Mouse (Mus musculus) effector memory CD4-positive, alpha-beta T cell, adult 7 months (primary cell): ENCODE measurements around the gene Drd4. TPM values are rescaled to one million over a fixed set of nuclear protein-coding genes. Genes with fewer than 3 reads are reported as not detected.

Source experiments
- polyA plus RNA-seq: library from polyadenylated mRNA; unstranded; fragments of 100-300 nt; shearing (Covaris generic); gene quantifications from one replicate; pipeline ENCODE4 v1.2.1, GENCODE M21; 2017

Drd4 gene
- polyA plus RNA-seq = not detected

GRCm38 (mm10) chr7:141291921-141292582 is at the start of gene Drd4:
TSS of gene Drd4 (plus strand) at chr7:141292006.

DNA sequence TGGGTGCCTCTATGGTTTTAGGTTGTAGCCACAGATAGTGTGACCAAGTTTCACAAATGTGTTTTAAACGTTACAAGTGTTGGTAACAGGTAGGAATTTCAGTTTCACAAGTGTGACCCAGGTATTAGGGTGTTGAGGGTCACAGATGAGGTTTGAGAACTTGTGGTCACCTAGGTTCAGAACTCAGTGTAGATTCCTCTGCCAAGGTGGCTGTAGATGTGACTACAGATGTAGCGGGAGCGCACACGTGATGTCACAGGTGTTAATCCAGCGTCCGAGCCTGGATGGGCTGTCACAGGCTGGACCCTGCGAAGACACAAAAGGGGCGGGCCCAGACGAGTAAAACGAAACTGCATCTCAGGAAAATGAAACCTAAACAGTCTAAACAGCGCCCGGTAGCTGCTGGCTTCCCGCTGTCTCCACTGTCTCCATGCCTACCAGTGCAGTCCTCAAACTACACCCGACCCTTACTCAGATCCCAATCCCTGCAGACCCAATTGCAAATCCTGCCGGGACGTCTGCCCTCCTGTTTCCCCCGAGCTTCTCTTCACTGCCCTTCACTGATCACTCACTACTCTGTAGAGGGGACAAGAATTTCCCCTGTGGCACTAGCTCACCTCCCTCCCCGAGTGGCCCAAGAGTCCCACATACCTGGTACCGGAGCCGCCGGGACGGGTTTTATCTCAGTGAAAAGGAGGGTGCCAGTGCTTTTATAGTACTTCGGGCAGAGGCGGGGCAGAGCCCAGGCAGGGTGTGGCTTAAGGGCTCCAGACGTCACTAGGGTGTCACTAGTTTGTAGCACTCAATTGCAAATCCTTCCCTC is 25.9 kb upstream of the Drd4 start, which contains the start of gene Irf7:
TSS of gene Irf7 (minus strand) at position 743 of the 823 bp plus-strand sequence.

DNA sequence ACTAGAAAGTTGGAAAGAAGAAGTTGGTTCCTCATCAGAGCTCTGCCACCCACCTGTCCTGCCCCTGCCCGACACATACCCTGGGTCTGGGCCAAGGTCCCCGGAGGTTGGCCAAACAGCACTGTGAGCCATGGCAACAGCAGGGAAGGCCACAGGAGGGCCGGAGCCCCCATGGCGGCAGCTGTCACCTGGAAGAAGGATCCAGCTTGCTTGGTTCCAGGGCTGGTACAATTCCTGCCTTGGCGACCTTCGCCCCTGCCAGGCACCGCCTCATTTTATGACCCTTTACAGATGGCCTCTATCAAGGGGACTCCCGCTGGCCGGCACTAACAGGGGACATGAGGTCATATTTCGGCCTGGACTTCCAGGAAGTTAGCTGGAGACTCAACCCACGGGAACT is 15.3 kb upstream of the Drd4 start, which contains the start of gene Cdhr5:
TSS of gene Cdhr5 (minus strand) at position 241 of the 400 bp plus-strand sequence.

GRCm38 (mm10) chr7:141278766-141279590 is 12.8 kb upstream of the Drd4 start, which contains the start of gene Sct:
TSS of gene Sct (minus strand) at chr7:141279133.

DNA sequence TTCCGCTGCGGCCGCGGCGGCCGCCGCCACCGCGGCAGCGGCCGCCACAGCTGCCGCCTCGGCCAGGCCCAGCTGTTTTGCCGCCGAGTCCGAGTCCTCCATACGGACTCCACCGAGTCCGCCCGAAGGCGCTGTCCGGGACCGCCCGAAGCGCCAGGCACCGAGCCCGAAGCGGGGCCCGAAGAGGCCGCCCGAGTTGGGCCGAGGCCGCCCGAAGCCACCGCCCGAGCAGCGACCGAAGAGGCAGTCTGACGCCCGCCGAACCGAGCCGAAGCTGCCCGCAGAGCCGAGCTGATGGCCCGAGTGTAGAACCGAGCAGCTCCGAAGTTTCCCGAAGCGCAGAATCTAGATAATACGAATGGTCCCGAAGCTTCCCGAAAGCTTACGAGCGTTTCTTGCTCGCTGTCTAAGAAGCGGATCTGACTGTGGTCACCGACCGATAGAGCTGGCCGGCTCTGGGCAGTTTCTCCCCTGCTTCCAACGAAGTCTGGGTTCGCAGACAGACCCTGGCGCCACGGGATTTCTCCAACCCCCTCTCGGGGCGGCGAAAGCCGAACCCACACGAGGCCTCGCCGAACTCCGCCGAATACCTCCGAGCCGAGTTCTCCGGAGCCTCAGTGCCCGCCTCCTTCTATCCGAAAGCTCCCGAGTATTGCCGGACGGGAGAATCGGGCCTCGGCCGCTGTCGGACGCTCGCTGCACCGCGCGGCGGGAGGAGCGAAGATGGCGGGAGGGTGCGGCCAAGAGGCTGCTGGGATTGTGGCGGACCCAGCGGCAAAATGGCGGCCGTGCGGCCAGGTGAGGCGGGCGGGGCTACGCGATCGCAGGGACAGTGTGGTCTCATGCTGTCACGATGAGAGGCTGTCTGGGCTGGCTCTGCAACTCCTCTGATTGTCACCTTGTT is 35.9 kb downstream of the Drd4 start, which contains the start of the genes Deaf1 and Tmem80:
TSS of gene Deaf1 (minus strand) at position 222 of the 904 bp plus-strand sequence.
TSS of gene Tmem80 (plus strand) at position 271 of the 904 bp plus-strand sequence.

DNA sequence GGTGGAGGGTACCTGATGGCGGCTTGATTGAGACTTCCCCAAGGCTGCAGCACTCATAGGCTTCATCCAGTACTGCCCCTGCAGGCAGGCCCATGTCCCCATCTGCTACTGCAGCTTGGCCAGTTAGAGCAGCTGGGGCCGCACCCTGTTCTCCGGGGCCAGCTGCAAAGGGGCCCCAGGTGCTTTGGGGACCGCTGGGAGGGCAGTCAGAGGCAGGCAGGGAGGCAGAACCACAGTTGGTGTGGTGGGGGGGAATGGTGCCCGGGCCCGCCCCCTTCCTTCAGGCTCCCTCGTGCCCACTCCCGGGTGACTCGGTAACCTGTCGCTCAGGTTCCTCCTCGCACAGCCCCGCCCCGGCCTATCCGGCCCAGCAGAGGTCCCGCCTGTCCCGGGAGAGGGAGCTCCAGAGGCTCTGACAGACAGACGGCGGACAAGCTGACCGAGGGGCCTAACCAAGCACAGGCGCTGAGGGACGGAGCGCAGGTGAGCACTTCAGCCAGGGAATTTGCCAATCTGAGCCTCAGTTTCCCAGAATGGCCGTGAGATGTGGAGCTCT is 46.8 kb downstream of the Drd4 start, which contains the start of gene Eps8l2:
TSS of gene Eps8l2 (plus strand) at position 305 of the 556 bp plus-strand sequence.

Other genes starting within 250 kb of the Drd4 start
- gene B4galnt4, start 230.9 kb upstream of the Drd4 start, polyA plus RNA-seq = 19.2 TPM
- 186 TPM for gene Pkp3, start 213.8 kb upstream of the Drd4 start, polyA plus RNA-seq
- 69.4 TPM for gene Sigirr, start 191.4 kb upstream of the Drd4 start, polyA plus RNA-seq
- gene Ano9, start 174.2 kb upstream of the Drd4 start, polyA plus RNA-seq = not detected
- gene Ptdss2, start 169.6 kb upstream of the Drd4 start, polyA plus RNA-seq = 4.1 TPM
- gene Rnh1, start 119.1 kb upstream of the Drd4 start, polyA plus RNA-seq = 81.9 TPM
- gene Hras, start 98.0 kb upstream of the Drd4 start, polyA plus RNA-seq = 25.0 TPM
- gene Lrrc56, start 97.8 kb upstream of the Drd4 start, polyA plus RNA-seq = 2.7 TPM
- 13.5 TPM for gene Lmntd2, start 77.9 kb upstream of the Drd4 start, polyA plus RNA-seq
- gene Rassf7, start 76.1 kb upstream of the Drd4 start, polyA plus RNA-seq = 6.5 TPM
- gene Phrf1, start 63.2 kb upstream of the Drd4 start, polyA plus RNA-seq = 95.3 TPM
- gene Irf7, start 25.5 kb upstream of the Drd4 start, polyA plus RNA-seq = 405 TPM
- gene Cdhr5, start 15.2 kb upstream of the Drd4 start, polyA plus RNA-seq = not detected
- not detected for gene Sct, start 12.9 kb upstream of the Drd4 start, polyA plus RNA-seq
- gene Deaf1, start 35.7 kb downstream of the Drd4 start, polyA plus RNA-seq = 53.6 TPM
- 23.2 TPM for gene Tmem80, start 35.7 kb downstream of the Drd4 start, polyA plus RNA-seq
- 0.23 TPM for gene Eps8l2, start 46.9 kb downstream of the Drd4 start, polyA plus RNA-seq
- 201 TPM for gene Taldo1, start 100.2 kb downstream of the Drd4 start, polyA plus RNA-seq
- gene Gatd1, start 122.1 kb downstream of the Drd4 start, polyA plus RNA-seq = 23.2 TPM
- gene Cend1, start 137.5 kb downstream of the Drd4 start, polyA plus RNA-seq = not detected
- 51.0 TPM for gene Slc25a22, start 145.9 kb downstream of the Drd4 start, polyA plus RNA-seq
- 4.1 TPM for gene Pidd1, start 152.0 kb downstream of the Drd4 start, polyA plus RNA-seq
- 1,870 TPM for gene Rplp2, start 155.4 kb downstream of the Drd4 start, polyA plus RNA-seq
- 167 TPM for gene Pnpla2, start 163.2 kb downstream of the Drd4 start, polyA plus RNA-seq
- gene Cracr2b, start 169.1 kb downstream of the Drd4 start, polyA plus RNA-seq = not detected
- 3.2 TPM for gene Cd151, start 175.4 kb downstream of the Drd4 start, polyA plus RNA-seq
- gene Polr2l, start 183.1 kb downstream of the Drd4 start, polyA plus RNA-seq = 24.2 TPM
- 0.55 TPM for gene Tspan4, start 183.2 kb downstream of the Drd4 start, polyA plus RNA-seq
- gene Chid1, start 247.9 kb downstream of the Drd4 start, polyA plus RNA-seq = 16.0 TPM